In genomic region chr19:4282898-4283553, GRCm38 (mm10) we compare ENCODE assay signal across 8 mouse cellular contexts. TPM values are rescaled to one million over a fixed set of nuclear protein-coding genes. Genes with fewer than 3 reads are reported as not detected.
DNase-seq lines count a peak whose midpoint lies in the region; ATAC-seq and TF ChIP-seq lines count a peak whose summit lies in the region.

Ankrd13d (minus strand) TSS chr19:4283137.

- peak within 1 kb of the TSS; percentile 49 for H3K4me3 ChIP-seq in lung, embryonic 14.5 days (ENCODE audit: low read depth, low read length)

- H3K4me2 ChIP-seq in lung, embryonic 14.5 days: peak within 1 kb of the TSS; percentile 76

- TF ChIP-seq CTCF in lung, embryonic 14.5 days (IDR thresholded peaks at IDR 0.05; ENCODE audit: low read depth): peak; percentile 84

- peak within 1 kb of the TSS; percentile 46 for H3K9ac ChIP-seq in lung, embryonic 14.5 days

- peaks cover 30% of the 10 kb centered on the region for H3K36me3 ChIP-seq in lung, embryonic 14.5 days (ENCODE audit: insufficient read depth)

- H3K4me1 ChIP-seq in lung, embryonic 14.5 days (ENCODE audit: insufficient read depth): 0 out of 2 replicates have a peak, but pooled peaks cover 3% of the 10 kb centered on the region

- no peaks in the 10 kb centered on the region for H3K27me3 ChIP-seq in lung, embryonic 14.5 days (ENCODE audit: insufficient read depth, low read length)

- 0 out of 2 replicates have a peak within 1 kb of the TSS, but pooled peaks have one; percentile 12 for H3K27ac ChIP-seq in lung, embryonic 14.5 days (ENCODE audit: low read depth)

- ATAC-seq in lung, embryonic 14.5 days (ENCODE audit: insufficient read depth): peak; percentile 95
- ATAC-seq in neutrophil, adult 5-6 weeks (ENCODE audit: extremely low read depth, insufficient number of reproducible peaks, low FRiP score, poor library complexity, severe bottlenecking): peak; percentile 92

- WGBS in lung, embryonic 14.5 days: under 1% methylated on average over 49 of the region's 50 CpGs

- peaks cover 4% of the 10 kb centered on the region; the same call in 1 of the 2 replicates for H3K9me3 ChIP-seq in lung, embryonic 14.5 days (ENCODE audit: low read depth, low read length)

- DNase-seq in MN1 (ENCODE audit: low spot score): peak; percentile 83
- DNase-seq in cerebellum, adult 8-10 months: peak; percentile 84
- peak; percentile 79 for DNase-seq in forelimb bud, embryonic 11.5 days (ENCODE audit: low read depth, low spot score)
- DNase-seq in heart, postnatal 4 days: peak; percentile 87
- peak; percentile 93 to 94 for DNase-seq in layer of hippocampus, adult 8-10 months (ENCODE audit: low spot score in 2 of 2)
- peak; percentile 92 for DNase-seq in lung, embryonic 14.5 days
- DNase-seq in thymus, adult 18-20 months: peak; percentile 83 to 89

RNA-seq across cellular contexts. Expression of gene Ankrd13d, which starts in this region (rescaled TPM):
- 1 to 10 TPM; 1.1 to 1.3 TPM for total RNA-seq in heart, postnatal 4 days (2021)
- total RNA-seq in layer of hippocampus, adult 8-10 months (2022): 10 to 100 TPM; 60.3 to 77.2 (median 67.3) TPM
- 2.4 and 2.8 TPM in 2 replicates for polyA plus RNA-seq in lung, embryonic 14.5 days (2014; fragmentation: Nextera tagmentation; extraction: Ambion mirVana)
- 36.3 and 49.8 TPM in 2 replicates for total RNA-seq in neutrophil, adult 5-6 weeks (2017)

Comparison
In these comparisons a context has a peak if more than half of its experiments do, and no peak if none do; other contexts are left out.
1. Peak in every context shown above with its lines: DNase-seq, ATAC-seq, H3K4me3 ChIP-seq and H3K27ac ChIP-seq.
2. RNA of gene Ankrd13d (total RNA-seq): 60.3 to 77.2 TPM in layer of hippocampus, adult 8-10 months and 36.3 to 49.8 TPM in neutrophil, adult 5-6 weeks; 1.1 to 1.3 TPM in heart, postnatal 4 days; every median in the first group is over 10 times any median in the second.